Mouse (Mus musculus) c-Kit-positive CD71-negative TER-119-negative erythroid progenitor cells, embryonic 14.5 days (primary cell): ENCODE measurements around the gene AC124502.3.
"Not testable (repeated sequence)": the region's sequence is repeated elsewhere in the genome, so short reads cannot be mapped to it uniquely, and the experiment has no call there.

Experiments
- DNase-seq: peaks from one replicate; pipeline ENCODE4 v3.0.0-alpha.2; 2013; ENCODE audit warnings: low read depth

AC124502.3 gene

DNA sequence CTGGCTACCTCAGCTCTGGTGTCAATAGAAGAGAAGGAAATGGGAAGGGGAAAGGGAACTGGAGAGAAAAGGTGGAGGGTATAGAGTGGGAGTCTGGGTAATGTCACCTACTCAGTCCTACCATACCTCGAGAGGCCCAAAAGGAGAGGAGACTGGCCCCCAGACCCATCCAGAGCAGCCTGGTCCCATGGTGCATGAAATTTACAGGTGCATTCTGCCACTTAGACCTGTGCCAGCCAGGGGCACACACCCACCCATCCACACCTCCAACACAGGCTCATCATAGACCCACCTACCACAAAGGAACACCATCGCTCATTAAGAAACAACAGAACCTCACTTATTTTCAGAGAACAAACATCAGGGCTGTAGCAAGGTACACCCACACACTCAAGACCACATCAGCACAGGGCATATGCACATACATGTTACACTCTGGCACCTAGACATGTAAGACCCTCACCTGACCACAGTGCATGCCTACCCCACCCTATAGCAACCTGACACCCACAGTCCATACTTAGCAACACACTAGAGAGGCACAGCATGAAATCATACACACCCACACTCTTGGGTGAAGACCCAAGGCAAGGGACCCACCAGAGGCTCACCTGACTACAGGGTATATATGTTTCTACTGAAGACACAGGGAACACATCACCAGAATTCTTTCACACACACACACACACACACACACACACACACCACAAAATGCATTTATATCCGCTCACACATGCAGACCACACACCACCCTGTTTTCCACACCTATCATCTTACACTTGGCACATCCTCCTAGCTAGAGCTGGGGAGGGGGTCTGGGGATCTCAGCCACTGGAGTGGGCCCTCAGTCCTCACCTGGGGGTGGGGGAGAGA lies 45.5 kb downstream of the AC124502.3 start:
- DNase-seq, result no peak

DNA sequence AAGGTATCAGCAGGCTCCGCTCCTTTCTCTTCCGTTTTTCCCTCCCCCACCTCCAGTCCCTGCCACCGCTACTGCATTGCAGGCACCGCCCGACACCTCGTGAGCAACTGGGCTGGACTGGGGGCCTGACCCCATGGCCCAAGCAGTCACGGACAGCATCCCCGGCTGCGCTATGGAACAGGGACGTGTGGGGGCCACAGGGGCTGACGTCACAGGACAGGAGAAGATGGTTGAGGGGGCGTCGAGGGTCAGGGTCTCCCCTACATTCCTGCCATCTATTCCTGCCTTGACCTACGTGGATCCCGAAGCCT lies 46.1 kb downstream of the AC124502.3 start:
- DNase-seq, result no peak

DNA sequence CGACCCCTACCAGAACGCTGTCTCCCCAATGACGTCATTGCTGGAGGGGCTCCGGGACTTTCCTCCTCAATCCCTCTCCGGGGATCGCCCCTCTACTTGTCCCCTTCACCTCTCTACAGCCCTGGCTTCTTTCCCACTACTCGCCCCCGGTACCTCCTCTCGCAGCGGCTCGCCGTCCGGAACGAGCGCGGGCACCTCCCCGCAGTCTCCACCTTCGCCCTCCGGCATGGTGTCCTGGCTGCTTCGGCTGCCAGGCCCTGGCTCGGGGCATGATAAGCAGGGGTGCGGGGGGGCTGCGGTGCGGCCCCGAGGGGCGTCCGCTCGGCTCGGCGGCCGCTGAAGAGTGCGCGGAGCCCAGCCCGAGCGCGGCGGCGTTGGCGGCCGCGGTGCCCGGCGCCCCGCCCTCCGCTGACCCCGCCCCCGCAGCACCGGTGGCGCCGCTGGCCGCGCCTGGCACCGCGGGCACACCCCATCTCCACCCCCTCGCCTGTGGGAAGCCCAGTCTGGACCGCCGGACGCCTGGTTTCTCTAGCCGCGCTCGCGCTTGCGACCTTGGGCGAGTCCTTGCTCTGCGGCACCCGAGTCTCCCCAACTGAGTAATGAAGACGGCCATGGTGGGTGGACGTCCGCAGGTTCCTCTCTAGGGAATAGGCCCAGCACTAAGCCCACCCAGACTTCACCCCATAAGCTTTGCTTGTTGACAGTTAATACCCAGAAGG lies 46.6 kb downstream of the AC124502.3 start, which contains the start of gene Tmem151a:
Gene Tmem151a (minus strand): TSS at position 387 of the 719 bp plus-strand sequence.
- DNase-seq, result no peak

DNA sequence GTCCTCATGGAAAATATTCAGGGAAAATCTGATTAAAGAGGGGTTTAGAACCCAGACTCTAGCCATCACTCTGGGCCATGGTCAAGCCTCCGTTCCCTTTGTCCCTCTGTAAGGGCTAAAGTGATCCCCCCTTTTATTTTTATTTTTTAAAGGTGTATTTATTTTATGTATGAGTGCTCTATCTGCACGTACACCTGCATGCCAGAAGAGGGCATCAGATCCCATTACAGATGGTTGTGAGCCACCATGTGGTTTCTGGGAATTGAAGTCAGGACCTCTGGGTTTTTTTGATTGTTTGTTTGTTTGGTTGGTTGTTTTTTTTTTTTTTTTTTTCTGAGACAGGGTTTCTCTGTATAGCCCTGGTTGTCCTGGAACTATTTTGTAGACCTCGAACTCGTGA lies 47.8 kb downstream of the AC124502.3 start:
- not testable (repeated sequence) for DNase-seq

DNA sequence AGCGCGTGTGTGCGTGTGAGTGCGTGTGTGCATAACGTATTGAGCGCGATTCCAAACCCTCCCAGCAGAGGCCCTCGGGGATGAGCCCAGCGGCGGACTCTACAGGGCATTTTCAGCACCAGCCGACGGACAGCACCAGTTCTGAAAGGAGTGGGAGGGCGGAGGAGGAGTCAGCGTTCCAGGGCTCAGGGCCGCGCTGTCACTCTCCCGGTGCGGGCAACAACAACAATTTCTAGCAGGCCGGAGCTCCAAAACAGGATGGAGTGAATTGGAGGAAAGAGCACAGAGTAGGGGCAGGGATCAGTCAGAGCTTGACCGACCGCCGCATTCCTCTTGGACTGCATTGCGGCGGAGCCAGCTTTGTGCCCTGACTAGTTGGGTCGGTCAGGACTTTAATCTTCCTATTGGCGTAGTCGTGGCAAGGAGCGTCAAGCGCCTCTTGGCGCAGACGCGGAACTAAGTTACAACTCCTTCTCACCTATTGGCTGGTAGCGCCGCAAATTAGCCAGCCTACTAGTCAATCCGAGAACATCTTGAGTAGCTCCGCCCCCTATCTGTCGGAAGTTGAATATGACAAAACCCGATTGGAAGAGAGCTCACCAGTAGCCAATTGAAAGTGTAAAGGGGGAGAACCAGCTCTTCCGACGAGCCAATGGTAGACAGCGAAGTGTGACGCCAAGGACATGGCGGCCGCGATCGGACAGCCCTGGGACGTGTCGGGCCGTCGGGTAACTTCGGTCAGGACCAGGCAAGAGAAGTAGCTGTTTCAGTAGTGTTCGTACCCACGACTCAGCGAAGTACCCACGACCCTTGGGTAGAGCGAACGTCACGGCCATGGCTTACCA lies 49.4 kb downstream of the AC124502.3 start, which contains the start of gene Yif1a:
Gene Yif1a (plus strand): TSS at position 655 of the 845 bp plus-strand sequence.
- peak; percentile 98 for DNase-seq

DNA sequence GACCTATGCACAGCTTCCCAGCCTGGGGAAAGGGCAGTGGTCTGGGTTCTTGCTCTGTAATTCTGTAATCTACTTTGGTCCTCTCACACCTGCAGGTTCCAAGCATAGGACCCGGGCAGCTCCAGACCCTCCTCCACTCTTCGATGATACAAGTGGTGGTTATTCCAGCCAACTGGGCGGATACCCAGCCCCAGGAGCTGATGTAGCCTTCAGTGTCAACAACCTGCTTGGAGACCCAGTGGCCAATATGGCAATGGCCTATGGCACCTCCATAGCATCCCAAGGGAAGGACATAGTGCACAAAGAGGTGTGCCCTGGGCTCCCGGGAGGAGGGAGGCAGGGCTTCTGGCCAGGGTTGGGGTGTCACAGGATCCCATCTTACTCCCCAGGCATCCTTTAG lies 50.6 kb downstream of the AC124502.3 start:
- no peak for DNase-seq

DNA sequence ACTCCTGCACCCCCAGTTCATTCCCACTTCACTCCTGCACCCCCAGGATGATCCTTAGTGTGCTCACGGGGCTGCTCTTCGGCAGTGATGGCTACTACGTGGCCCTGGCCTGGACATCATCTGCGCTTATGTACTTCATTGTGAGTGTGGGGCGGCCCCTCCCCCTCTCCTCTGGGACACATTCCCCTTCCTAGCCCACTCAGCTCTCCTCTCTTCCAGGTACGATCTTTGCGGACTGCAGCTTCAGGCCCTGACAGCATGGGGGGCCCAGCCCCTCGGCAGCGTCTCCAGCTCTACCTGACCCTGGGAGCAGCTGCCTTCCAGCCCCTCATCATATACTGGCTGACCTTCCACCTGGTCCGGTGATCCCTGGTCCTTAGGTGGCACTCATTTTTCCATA lies 53.4 kb downstream of the AC124502.3 start:
- DNase-seq, result no peak

DNA sequence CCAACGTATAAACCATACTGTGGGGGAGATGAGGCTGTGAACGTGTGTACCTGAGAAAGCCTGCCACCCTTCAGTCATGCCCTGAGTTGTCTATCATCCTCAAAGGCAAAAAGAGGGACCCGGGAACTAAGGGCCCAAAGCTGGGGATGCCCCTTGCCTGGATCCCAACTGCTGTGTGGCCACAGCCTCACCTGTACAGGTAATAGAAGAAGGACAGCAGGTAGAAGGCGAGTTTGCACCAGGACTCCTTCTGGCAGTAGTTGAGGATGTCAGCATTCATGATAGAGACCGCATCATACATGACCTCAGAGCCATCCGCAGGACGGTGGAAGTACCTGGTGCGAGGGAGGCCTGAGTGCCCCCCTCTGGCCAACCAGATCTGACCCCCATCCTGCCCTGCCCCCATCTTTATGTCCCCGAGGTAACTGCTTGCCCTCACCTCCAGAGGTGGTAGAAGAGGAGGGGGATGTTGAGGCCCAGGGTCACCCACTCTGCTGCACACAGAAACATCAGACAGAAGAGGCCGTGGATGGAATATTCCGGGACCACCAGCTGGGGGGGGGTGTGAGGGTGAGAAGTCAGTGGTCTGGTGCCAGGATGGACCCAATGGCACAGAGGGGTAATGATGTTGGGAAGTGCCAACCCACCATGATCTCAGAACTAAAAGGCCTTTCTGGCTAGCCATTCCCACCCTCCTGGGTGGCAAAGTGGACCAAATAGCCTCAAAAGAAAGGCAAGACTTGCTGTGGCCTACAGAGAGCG lies 55.0 kb downstream of the AC124502.3 start:
- DNase-seq, result no peak

DNA sequence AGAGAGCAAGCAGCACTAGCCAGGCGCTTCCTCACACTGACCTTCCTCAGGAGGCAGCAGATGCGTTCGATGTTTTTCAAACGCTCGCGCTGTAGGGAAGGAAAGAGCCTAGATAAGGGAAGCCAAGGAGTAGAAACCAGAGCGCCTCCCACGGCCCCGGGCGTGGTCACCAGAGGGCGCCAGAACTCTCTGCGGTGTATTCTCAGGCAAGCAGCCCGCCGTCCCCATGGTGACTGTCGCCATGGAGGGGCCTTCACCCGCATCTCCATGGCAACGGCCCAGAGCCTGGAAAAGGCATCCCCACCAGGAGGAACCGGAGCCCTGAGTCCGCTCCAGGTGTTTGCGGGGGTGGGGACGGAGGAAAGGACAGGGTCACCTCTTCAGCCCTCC lies 55.5 kb downstream of the AC124502.3 start:
- peak; percentile 90 for DNase-seq

DNA sequence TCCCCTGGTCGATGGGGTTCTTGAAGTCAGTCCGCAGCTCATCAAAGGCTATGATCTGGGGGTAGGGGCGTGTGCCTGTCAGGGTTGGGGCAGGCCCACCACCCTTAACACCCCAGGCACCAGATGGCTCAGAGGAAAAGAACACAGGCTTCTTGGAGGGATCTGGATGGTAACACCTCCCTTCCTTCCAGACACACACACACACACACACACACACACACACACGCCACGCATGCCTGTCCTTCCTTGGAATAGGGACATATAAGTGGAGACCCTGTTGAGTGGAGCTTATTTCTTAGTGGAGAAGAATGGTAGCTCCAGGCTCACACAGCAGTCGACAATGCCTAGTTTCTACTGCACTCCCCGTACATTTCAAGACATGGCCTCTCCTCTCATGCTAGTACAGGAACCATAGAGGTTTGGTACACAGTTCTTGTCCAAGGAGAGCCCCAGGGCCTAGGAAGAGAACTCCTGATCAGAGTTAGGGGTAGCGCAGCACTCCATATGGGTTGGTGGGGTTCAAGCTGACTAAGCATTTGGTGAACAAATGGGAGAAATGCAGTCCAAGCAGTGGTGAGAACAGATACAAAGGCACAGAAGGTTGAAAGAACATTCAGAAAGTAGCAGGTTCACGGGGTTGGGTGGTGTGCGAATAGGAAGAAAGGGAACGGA lies 56.2 kb downstream of the AC124502.3 start:
- DNase-seq, result no peak

DNA sequence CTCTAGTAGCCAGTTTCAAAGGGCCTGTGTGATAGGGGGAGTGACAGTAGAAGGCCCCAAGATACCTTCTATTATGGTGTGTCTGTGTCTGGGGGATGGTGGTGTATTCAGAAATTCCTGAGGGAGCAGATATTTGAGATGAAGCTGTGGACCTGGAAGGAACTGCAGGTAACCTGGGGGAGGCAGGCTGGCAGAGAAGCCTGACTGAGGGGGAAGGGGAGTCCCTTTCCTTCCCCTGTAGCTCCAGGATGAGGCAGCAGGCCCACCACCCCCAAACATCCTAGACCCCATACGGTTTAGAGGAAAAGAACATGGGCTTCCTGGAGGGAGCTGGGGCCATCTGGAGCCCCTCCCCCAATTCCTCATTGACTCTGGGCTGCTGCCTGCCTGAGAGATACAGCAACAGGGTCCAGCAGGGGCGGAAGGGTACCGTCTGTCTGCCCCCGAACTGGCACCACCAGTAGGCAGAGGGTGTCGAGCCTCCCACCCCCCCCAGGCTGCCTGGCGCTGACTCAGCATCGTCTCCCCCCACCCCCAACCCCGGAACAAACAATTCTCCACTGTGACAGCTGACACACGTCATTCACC lies 57.3 kb downstream of the AC124502.3 start:
- DNase-seq, result no peak

DNA sequence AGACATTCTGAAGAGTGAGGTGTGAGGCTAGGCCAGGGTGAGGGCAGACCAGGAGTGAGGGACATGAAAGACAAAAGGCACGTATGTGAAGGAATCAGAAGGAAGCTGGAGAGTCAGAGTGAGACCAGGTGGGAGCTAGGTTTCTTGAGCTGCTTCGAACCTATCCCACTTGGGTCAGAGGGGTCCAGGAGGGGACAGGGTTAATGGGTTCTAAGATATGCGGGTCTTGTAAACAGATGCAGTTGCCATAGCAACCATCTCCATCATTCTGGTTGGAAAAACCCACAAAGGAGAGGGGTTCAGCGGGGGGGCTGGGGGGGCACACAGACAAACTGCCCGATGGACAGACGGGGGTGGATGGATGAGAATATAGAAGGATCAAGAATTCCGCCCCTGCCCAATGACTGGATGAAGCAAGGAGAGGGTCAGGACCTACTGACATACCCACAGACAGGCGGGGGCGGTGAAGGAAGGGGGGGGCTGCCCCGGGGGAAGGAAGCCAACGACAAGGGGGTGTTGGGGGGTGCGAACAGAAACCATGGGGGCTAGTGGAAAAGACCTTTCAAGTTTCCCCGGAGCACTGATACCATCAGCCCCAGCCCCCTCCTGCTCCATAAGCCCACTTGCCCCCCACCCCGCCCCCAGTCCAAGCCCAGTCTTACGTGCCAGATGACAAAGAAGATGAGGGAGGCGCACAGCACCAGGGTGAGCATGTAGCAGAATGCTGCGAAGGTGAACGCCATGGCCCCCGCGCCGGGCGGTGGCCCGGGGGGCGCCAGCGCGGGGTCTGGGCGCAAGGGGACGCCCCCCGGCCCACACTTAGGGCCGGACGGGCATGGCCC lies 59.1 kb downstream of the AC124502.3 start:
- no peak for DNase-seq

DNA sequence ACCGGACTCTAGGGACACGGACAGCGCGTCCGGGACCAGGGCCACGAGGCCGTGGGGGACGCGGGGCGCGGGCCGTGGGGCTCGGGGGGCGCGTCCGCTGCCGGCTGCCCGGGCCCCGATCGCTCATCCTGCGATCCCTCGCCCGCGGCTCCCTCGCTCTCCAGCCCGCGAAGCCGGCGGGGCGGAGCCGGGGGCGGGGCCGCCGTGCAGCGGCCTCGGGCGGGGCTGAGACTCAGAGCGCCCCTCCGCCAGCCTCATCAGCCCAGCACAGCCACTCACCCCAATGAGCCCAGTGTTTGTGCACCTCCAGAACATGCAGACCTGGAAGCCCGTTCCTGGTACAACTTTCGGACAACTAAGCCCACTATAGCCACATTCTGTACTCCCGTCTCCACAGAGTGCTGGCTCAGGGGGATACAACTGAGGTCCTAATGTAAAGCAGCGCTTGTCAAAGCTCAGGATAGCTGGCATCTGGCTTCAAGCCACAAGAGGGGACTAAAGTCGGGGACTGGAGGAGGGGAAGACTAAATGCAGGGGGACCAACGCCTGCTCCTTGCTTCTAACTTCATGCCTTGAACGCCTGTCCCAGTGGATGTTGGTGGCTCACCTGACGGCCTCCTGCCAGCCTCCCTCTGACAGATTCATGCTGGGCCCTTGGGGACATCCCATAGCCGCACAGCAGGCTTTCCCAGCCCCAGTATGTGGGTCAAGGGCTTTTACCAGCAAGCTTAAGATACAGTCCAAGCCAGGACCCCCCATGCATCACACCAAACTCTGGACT lies 59.9 kb downstream of the AC124502.3 start, which contains the start of gene Cnih2:
Gene Cnih2 (minus strand): TSS at position 159 of the 781 bp plus-strand sequence.
- no peak for DNase-seq
